Mouse (Mus musculus) embryonic fibroblast, embryonic 13.5 days (primary cell): ENCODE data around the gene Apoc4. TPM values are rescaled to one million over a fixed set of nuclear protein-coding genes. Genes with fewer than 3 reads are reported as not detected.
A peak's percentile ranks its signal among the peaks of the same experiment; 100 is the strongest.

Experiments
- H3K27ac ChIP-seq: 2 replicates; pipeline ENCODE4 v1.5.1; 2012; ENCODE audit warnings: low read length, control low read depth, inconsistent platforms; ENCODE audit not compliant: insufficient read depth
- H3K4me1 ChIP-seq: 2 replicates; pipeline ENCODE4 v1.6.1; 2011; ENCODE audit warnings: low read length; ENCODE audit not compliant: control insufficient read depth, insufficient read depth
- H3K4me3 ChIP-seq: 2 replicates; pipeline ENCODE4 v1.5.1; 2011; ENCODE audit warnings: mild to moderate bottlenecking, control low read depth, low read length; ENCODE audit not compliant: insufficient read depth
- CTCF ChIP-seq: IDR thresholded peaks from 2 replicates; pipeline ENCODE4 v1.5.1; 2011; ENCODE audit warnings: mild to moderate bottlenecking, control low read depth, low read length, moderate library complexity, borderline replicate concordance; ENCODE audit not compliant: insufficient read depth
- POLR2A ChIP-seq: IDR thresholded peaks from 2 replicates; pipeline ENCODE4 v1.6.1; 2011; ENCODE audit warnings: low read depth, mild to moderate bottlenecking, control low read depth, low read length, moderate library complexity
- polyA plus RNA-seq: library from polyadenylated mRNA; stranded (reverse); fragments of >200 nt; gene quantifications from 2 replicates; pipeline ENCODE4 v1.2.4, GENCODE M21; 2011; ENCODE audit warnings: low read depth; ENCODE audit not compliant: missing spikeins, insufficient read length

Apoc4 gene
- polyA plus RNA-seq, 1 experiment = not detected

DNA sequence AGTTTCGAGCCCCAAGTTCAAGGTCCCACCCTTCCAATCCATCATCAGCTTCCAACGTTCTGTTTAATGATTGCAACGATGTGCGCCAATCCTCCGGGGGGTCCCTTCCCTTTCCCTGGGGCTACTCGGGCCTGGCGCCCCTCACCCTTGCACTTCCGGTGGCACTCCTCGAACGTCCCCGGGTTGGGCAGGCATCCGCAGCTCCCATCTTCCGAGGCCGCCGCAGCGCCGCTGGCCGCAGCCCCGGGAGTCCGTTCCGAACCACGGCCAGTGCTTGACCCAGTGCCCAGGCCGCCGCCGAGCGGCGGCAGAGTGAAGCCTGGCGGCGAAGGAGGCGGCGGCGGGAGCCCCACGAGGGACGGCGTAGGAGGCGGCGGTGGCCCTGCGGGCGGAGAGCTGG lies 33.6 kb upstream of the Apoc4 start:
- H3K4me1 ChIP-seq = peaks cover 9% of the 10 kb centered on the region
- TF ChIP-seq CTCF (no peak), POLR2A (no peak)
- H3K4me3 ChIP-seq = peak overlapping the region; percentile 96
- H3K27ac ChIP-seq = peak overlapping the region; percentile 45

DNA sequence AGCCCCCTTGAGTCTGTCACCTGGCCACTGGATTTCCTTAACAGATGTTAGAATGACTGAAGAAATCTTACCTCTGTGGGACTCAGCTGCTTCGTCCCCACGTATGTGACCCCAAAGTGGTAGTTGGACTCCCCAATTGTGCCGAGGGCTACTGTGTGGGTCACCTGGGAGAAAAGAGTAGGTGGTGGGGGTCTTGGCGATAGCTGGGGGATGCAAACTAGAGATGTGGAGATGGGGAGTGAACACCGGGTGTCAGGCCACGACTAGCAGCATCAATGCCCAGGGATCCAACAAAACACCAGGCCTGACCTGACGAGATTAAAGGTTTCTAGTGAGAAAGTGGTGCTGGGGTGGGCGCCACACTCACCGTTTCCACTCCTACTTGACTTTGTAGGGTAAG lies 32.3 kb upstream of the Apoc4 start:
- TF ChIP-seq CTCF (no peak), POLR2A (no peak)
- no peak overlapping the region for H3K27ac ChIP-seq
- H3K4me1 ChIP-seq = peaks cover 9% of the 10 kb centered on the region
- H3K4me3 ChIP-seq = peak overlapping the region; percentile 96; the same call in 1 of the 2 replicates

DNA sequence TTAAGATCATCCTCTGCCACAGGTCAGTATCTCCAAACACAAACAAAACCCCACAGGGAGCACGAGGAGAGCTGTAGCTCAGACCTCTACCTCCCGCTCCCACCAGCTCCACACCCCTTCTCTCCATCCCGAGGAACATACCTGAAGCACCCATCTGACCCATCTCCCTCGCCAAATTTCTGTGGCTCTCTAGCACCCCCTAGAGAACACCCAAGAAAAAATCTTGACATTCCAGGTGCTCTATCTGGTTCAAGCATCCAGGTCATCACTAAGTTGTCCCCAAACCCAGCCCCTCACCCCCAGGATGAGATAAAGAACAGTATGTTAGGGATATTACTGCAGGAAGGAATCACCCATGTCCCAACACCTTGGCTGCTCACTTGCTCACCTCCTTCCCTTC lies 31.9 kb upstream of the Apoc4 start:
- Histone ChIP-seq H3K27ac (no peak overlapping the region), H3K4me1 (peaks cover 9% of the 10 kb centered on the region), H3K4me3 (no peak overlapping the region)
- TF ChIP-seq CTCF (no peak), POLR2A (no peak)

DNA sequence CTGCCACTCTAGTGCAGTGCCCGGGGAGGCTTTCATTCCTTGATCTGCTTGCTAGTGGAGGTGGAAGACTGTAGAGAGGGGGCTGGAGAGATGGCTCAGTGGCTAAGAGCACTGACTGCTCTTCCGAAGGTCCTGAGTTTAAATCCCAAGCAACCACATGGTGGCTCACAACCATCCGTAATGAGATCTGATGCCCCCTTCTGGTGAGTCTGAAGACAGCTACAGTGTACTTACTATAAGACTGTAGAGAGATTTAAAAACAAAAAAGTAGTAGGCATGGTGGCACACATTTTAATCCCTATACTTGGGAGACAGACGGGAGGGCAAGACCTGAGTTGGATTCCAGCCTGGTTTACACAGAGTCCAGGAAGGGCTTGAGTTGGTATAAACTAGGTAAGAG lies 31.1 kb upstream of the Apoc4 start:
- no peak overlapping the region for H3K4me3 ChIP-seq
- H3K27ac ChIP-seq = no peak overlapping the region
- TF ChIP-seq POLR2A = no peak
- peaks cover 6% of the 10 kb centered on the region for H3K4me1 ChIP-seq

DNA sequence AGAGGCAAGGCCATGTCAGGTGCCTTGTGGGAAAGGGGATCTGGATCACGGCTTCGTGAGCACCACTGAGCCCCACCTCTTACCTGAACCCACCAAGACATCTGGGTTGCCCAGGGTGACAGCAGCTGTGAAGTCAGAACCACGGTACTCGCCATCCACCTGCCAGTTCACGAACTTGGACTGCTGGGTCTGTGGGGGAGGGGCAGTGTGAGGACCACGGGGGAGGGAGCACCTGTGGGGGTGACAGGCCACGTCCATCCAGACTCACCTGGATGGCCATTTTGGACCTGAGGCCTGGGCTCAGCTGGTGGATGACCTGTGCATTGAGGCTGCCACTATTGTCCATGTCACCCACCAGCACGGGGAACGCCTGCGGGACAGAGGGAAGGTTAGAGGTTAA lies 29.4 kb upstream of the Apoc4 start:
- no peak for TF ChIP-seq POLR2A
- no peak for TF ChIP-seq CTCF

DNA sequence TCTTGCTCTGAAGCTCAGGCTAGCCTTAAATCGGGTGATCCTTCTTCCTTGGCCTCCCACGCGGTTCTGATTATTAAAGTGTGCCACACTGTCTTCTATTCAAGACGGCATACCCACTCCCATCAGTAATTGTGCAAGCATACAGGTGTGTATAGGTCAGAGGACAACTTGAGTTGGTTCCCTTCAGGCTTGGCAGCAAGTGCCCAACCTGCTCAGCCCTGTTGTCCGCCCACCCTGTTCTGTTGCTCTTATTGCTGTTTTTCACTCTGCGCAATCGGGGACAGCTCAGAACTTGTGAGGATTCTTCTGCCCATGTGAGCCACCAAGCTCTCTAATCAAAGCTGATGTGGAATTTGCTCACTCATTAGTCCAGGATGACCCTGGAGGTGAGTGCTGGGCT lies 24.0 kb upstream of the Apoc4 start:
- Histone ChIP-seq H3K27ac (no peak overlapping the region), H3K4me3 (no peak overlapping the region), H3K4me1 (no peaks in the 10 kb centered on the region)
- TF ChIP-seq CTCF (no peak), POLR2A (no peak)

More for the DNA sequence above, 29.4 kb upstream of the Apoc4 start:
- Histone ChIP-seq H3K4me1 (no peaks in the 10 kb centered on the region), H3K27ac (no peak overlapping the region), H3K4me3 (no peak overlapping the region)

DNA sequence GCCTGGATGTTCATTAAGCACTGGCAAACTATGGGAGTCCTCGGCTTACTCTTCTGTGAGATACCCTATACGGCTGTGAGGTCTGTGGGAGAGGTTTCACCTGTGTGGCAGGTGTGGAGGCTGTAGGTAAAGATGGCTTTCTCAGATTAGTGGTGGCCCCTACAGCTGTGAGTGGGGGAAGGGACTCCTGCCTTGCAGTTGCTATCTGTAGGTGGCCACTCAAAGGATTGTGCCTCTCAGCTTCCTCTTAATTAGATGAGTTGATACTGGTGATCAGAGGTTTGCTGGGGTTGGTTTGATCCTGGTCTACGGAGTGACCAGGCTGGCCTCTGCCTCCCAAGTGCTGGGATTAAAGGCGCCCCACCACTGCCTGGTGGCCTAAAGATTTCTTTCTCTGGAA lies 23.2 kb upstream of the Apoc4 start:
- H3K4me1 ChIP-seq = no peaks in the 10 kb centered on the region
- TF ChIP-seq CTCF (no peak), POLR2A (no peak)
- H3K27ac ChIP-seq = no peak overlapping the region
- H3K4me3 ChIP-seq = no peak overlapping the region

DNA sequence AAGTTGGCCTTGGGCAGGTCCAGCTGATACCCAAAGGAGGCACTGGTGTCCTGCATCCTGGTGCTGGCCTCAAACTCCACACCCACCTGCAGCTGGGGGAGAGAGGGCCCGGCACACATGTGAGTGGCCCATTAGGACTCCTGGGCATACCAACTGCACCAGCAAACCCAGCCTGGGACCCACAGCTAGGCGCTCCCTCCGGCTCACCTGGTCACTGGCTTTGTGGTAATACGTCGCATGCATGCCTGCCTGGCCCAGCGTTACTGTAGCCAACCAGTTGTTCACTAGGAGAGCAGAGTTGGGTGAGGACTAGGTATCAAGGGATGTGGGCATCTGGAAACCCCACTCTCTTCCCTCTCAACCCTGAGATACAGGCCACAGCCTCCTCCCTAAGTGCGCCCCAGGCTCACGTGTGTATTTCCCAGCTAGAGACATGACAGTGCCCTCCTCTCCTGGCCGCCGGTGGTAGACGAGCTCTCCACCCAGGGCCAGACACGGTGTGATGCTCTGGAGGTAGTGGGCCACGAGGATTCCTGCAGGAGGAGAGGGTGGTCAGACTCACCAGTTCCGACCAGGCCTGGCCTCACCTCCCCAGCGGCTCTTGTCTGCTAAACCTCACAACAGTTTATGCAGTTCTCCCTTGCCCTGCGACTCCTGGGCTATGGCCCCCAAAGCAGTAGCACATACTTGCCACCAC lies 21.7 kb upstream of the Apoc4 start:
- no peak overlapping the region for H3K27ac ChIP-seq
- TF ChIP-seq POLR2A (no peak), CTCF (no peak)
- H3K4me3 ChIP-seq = no peak overlapping the region
- 0 out of 2 replicates have a peak, but pooled peaks cover 3% of the 10 kb centered on the region for H3K4me1 ChIP-seq

DNA sequence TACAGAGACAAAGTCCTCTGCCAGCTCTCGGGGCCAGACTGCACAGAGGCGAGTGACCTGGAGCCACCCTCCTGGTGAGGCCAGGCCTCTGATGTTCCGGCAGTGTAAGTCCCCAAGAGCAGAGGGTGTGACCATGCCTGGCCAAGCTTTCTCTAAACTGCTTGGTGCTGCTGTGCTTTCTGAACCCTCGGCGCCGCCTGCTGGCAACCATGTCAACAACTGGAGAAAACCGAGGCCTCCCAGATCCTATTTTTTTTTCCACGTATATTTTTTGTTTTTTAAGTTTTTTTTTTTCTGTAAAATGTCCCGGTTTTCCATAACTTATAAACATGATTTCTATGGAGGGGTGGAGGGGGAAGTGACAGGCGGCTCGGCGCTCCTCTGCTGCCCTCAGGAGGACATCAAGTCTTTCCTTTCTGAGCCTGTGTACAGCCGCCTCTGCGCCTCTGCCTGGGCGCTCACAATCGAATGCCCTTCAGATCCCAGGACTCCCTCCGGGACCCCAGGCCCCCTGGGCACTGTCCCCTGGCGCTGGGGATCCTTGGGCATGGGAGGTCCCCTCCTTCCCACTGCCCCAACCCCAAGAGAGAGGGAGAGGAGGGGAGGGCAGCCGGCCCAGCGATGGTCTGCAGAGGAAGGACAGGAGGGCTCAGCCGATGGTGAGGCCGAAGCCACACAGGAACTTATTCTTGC lies 19.9 kb upstream of the Apoc4 start:
- Histone ChIP-seq H3K4me1 (0 out of 2 replicates have a peak, but pooled peaks cover 3% of the 10 kb centered on the region), H3K27ac (no peak overlapping the region), H3K4me3 (no peak overlapping the region)
- TF ChIP-seq CTCF (peak; percentile 41; the same call in 1 of the 2 replicates), POLR2A (no peak)
